Mouse (Mus musculus) bone marrow macrophage, adult 2 months (primary cell): ENCODE measurements around the gene Fntb. TPM values are rescaled to one million over a fixed set of nuclear protein-coding genes. Genes with fewer than 3 reads are reported as not detected.

Experiments
- H3K27ac ChIP-seq: 2 replicates; pipeline ENCODE4 v1.5.1; 2012; ENCODE audit warnings: low read depth, low read length; ENCODE audit not compliant: insufficient read depth
- H3K4me1 ChIP-seq: 2 replicates; pipeline ENCODE4 v1.6.1; 2012; ENCODE audit warnings: low read length; ENCODE audit not compliant: control insufficient read depth, insufficient read depth
- H3K4me3 ChIP-seq: 2 replicates; pipeline ENCODE4 v1.5.1; 2012; ENCODE audit warnings: mild to moderate bottlenecking, low read length, moderate library complexity; ENCODE audit not compliant: insufficient read depth
- CTCF ChIP-seq: IDR thresholded peaks from 2 replicates; pipeline ENCODE4 v1.5.1; 2012; ENCODE audit warnings: low read depth, mild to moderate bottlenecking, low read length, moderate library complexity
- POLR2A ChIP-seq: IDR thresholded peaks from 2 replicates; pipeline ENCODE4 v1.6.1; 2012; ENCODE audit warnings: mild to moderate bottlenecking, low read depth, low read length, borderline replicate concordance
- polyA plus RNA-seq: library from polyadenylated mRNA; stranded (reverse); fragments of >200 nt; gene quantifications from 2 replicates; pipeline ENCODE4 v1.2.4, GENCODE M21; 2012; ENCODE audit not compliant: missing spikeins, insufficient read depth, insufficient read length

Gene Fntb
- polyA plus RNA-seq, 1 experiment = 5.5 TPM

DNA sequence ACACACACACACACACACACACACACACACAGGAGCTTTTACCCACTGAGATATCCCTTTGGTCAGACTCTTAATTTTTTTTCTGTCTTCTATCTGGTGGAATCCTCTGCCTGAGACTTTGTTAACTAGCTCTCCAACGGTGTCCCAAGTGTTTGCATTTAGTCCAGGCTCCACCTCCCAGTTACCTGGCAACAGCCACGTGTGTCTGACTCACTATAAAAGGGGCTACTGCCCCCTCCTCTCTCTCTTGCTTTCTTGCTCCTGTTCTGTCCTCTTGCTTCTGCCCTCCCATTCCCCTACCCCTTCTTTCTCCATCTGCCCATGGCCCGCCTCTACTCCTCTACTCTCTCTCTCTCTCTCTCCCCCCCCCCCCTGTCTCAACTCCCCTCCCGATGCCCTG, 200.5 kb downstream of the Fntb start:
- no peak overlapping the region for H3K27ac ChIP-seq
- TF ChIP-seq CTCF = no peak
- no peak for TF ChIP-seq POLR2A
- H3K4me3 ChIP-seq = no peak overlapping the region
- H3K4me1 ChIP-seq = peaks cover 5% of the 10 kb centered on the region

Other genes with a start within 250 kb of the Fntb start
- gene Plekhg3, start 234.7 kb upstream of the Fntb start, polyA plus RNA-seq = 49.6 and 50.4 TPM in 2 replicates
- gene Sptb, start 55.0 kb upstream of the Fntb start, polyA plus RNA-seq = 0.12 and 0.27 TPM in 2 replicates
- 52.1 and 52.3 TPM in 2 replicates for gene Churc1, start 51 bp upstream of the Fntb start, polyA plus RNA-seq
- gene Gpx2, start 30.0 kb downstream of the Fntb start, polyA plus RNA-seq = not detected in 2 replicates
- not detected in 2 replicates for gene Rab15, start 57.3 kb downstream of the Fntb start, polyA plus RNA-seq
- 99.5 and 108 TPM in 2 replicates for gene Max, start 196.6 kb downstream of the Fntb start, polyA plus RNA-seq